Mouse (Mus musculus) testis, adult 2 months (tissue): ENCODE data around the gene BC005537. TPM values are rescaled to one million over a fixed set of nuclear protein-coding genes. Genes with fewer than 3 reads are reported as not detected.

Experiments used
- H3K27ac ChIP-seq: fragments of 200-500 bp; 2 replicates; pipeline ENCODE4 v1.5.1; 2012; ENCODE audit warnings: low read depth, low read length; ENCODE audit not compliant: control insufficient read depth, insufficient read depth
- H3K27me3 ChIP-seq: fragments of 200-500 bp; 2 replicates; pipeline ENCODE4 v1.6.1; 2012; ENCODE audit warnings: mild to moderate bottlenecking, low read length, moderate library complexity; ENCODE audit not compliant: control insufficient read depth, insufficient read depth
- H3K36me3 ChIP-seq: fragments of 200-500 bp; 2 replicates; pipeline ENCODE4 v1.6.1; 2012; ENCODE audit warnings: mild to moderate bottlenecking, low read length; ENCODE audit not compliant: control insufficient read depth, insufficient read depth
- H3K4me1 ChIP-seq: fragments of 200-500 bp; 2 replicates; pipeline ENCODE4 v1.6.1; 2012; ENCODE audit warnings: low read length; ENCODE audit not compliant: control insufficient read depth, insufficient read depth
- H3K4me3 ChIP-seq: fragments of 200-500 bp; 2 replicates; pipeline ENCODE4 v1.5.1; 2012; ENCODE audit warnings: low read depth, mild to moderate bottlenecking, low read length, moderate library complexity, mixed read lengths; ENCODE audit not compliant: control insufficient read depth
- CTCF ChIP-seq: fragments of 200-500 bp; IDR thresholded peaks from 2 replicates; pipeline ENCODE4 v1.5.1; 2012; ENCODE audit warnings: low read depth, mild to moderate bottlenecking, inconsistent platforms, low read length, moderate library complexity; ENCODE audit not compliant: control insufficient read depth, insufficient read depth, insufficient replicate concordance
- POLR2A ChIP-seq: fragments of 200-500 bp; IDR thresholded peaks from 2 replicates; pipeline ENCODE4 v1.6.1; 2012; ENCODE audit warnings: low read depth, mild to moderate bottlenecking, inconsistent platforms, low read length, moderate library complexity; ENCODE audit not compliant: control insufficient read depth
- polyA plus RNA-seq: library from polyadenylated mRNA; depleted of rRNA; stranded (reverse); fragments of >200 nt; gene quantifications from 2 replicates; pipeline ENCODE4 v1.2.3, GENCODE M21; 2012

Gene BC005537
- polyA plus RNA-seq, 1 experiment, result 60.0 TPM

DNA sequence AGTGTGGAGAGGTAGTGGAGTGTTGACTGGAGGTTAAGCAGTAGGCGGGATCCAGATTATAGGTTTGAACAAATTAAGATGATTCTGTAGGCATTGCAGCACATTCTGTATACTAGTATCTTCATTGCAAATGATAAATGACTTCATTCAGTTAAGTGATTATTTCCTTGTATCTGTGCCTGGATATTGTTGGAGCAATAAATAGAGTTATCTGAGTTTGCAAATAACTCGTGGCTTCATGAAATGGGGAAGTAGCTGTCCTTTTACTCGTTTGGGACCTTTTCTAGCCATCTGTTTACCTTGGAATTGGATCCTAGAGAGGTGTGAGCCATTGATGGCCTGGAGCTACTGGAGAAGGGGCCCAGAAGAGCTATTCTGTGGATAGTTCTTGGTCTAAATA, 38.4 kb downstream of the BC005537 start:
- Histone ChIP-seq H3K27ac (no peak overlapping the region), H3K4me3 (no peak overlapping the region), H3K36me3 (no peaks in the 10 kb centered on the region)

DNA sequence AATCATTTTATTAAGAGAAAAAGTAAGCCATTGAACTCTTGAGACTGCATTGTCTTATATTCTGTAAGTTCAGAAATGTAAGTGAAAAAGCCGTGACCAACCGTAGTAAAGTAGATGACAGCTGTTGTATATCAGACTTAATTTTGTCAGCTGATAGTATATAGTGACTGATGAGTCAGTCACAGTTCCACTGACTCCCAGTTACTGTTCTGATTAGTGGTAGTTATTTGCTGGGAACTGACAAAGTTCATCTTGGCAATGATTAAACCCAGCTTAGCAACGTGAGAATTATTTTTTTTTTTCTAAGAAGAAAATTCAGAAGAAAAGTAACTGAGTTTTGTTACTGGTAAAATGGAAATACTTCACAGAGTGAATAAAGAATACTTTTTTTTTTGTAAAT, 40.2 kb downstream of the BC005537 start:
- Histone ChIP-seq H3K4me3 (no peak overlapping the region), H3K4me1 (peaks cover 15% of the 10 kb centered on the region), H3K27me3 (no peaks in the 10 kb centered on the region), H3K36me3 (no peaks in the 10 kb centered on the region), H3K27ac (no peak overlapping the region)
- no peak for TF ChIP-seq POLR2A
- TF ChIP-seq CTCF, result no peak

More for the DNA sequence above, 38.4 kb downstream of the BC005537 start:
- Histone ChIP-seq H3K4me1 (peaks cover 3% of the 10 kb centered on the region), H3K27me3 (no peaks in the 10 kb centered on the region)
- TF ChIP-seq CTCF (no peak), POLR2A (no peak)

DNA sequence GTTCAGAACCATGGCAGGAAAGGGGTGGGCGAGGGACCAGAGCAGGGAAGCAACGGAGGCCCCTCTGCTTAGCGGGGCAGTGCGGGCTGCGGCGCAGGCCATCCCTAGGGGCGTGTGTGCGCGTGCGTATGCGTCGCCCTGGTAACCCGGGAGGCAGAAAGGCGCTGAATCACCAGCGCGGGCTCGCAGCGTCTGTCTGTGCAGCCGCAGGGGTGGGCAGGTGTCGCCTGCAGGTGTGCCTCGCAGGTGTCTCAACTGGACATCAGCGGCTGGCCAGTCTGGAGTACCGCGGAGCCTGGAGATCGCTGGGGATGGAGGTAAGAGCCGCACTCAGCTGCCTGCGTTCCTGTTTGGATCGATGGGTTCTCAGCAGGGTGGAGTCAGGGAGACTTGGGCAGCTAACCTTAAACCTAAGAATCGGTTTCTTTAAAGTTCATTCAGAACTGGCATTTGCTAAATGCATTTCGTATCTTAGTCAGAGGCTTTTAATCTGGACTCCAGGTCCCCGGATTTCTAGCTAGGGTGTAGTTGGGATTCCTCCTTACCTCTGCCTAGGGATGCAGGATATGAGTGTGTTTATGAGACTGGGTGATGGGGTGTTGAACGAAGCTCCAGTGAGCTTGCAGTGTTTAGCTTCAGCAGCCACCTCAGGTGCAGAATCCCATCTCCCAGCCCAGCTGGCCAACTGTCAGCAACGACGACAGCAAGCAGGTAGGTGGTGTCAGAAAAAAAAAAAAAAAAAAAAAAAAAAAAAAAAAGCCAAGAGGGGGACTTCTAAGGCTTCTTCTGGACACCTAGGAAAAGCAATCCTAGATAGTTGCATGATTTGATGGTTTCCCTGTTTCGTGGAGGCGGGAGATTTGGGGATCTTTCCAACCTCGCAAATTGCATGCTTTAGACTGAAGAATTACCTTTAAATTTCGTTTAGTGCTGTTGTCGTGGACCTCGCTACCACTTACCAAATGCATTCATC, 43.8 kb downstream of the BC005537 start, which contains the start of gene D130043K22Rik:
D130043K22Rik (plus strand) TSS at position 153 of the 973 bp plus-strand sequence.
- Histone ChIP-seq H3K4me3 (peak within 1 kb of the TSS; percentile 93), H3K4me1 (peaks cover 16% of the 10 kb centered on the region), H3K27ac (no peak within 1 kb of the TSS), H3K36me3 (no peaks in the 10 kb centered on the region), H3K27me3 (no peaks in the 10 kb centered on the region)
- TF ChIP-seq CTCF, result no peak
- no peak for TF ChIP-seq POLR2A

DNA sequence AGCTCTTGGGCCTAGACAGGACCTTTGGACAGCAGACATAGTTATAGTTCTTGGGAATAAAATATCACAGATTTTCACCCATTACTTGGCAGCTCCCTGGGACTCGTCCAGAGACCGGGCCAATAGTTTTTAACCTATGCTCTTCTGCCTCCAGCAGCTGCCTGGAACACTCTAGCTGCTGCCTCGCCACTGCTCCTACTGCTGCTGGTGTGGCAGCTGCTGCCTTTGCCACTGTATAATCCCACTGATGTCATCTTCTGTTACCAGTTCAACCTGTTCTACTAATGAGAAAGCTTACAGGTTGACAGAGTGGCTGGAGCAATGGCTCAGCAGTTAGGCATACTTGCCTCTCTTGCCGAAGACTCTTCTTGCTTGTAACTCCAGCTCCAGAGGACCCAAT, 47.9 kb downstream of the BC005537 start:
- H3K27me3 ChIP-seq, result no peaks in the 10 kb centered on the region
- H3K4me3 ChIP-seq, result no peak overlapping the region
- no peak overlapping the region for H3K27ac ChIP-seq
- peaks cover 16% of the 10 kb centered on the region for H3K4me1 ChIP-seq
- TF ChIP-seq CTCF, result no peak
- no peak for TF ChIP-seq POLR2A
- H3K36me3 ChIP-seq, result no peaks in the 10 kb centered on the region

DNA sequence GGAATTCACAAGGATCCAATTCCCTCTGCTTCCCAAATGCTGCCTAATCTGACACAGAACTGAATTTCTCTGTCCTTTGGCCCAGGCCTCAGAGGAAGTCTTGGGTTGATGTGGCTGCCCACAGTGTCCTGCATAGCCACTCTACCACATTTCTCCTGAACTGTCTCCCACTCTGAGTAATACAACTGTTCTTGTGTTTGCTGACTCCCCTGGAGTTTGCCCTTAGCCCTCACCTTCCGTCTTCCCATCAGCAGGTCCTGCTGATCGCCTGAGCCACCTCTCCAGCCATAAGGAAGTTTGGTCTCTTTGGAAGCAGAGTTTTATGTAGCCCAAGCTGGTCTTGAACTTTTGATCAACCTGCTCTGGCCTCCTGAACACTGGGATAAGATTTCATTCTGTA, 50.5 kb downstream of the BC005537 start:
- H3K27ac ChIP-seq, result no peak overlapping the region
- peaks cover 3% of the 10 kb centered on the region; the same call in 1 of the 2 replicates for H3K4me1 ChIP-seq
- no peak overlapping the region for H3K4me3 ChIP-seq
- H3K36me3 ChIP-seq, result no peaks in the 10 kb centered on the region
- H3K27me3 ChIP-seq, result no peaks in the 10 kb centered on the region
- no peak for TF ChIP-seq POLR2A
- TF ChIP-seq CTCF, result no peak

DNA sequence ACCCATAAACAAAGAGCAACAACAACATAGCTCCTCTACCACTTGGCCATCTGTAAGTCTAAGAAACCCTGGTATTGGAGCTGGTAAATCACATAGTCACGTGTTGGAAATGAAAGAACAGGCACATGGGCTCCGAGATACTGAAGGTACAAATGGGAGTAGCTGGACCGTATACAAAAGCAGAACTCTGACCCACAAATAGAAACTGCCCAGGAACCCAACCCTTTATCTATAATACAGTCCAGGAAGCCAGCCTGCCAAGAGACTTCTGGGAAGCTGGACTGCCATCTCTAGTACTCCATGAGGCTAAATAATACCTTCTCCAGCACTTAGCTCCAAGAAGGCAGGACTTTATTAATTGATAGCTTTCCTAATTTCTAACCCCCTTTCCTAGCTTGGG, 51.1 kb downstream of the BC005537 start:
- Histone ChIP-seq H3K27ac (no peak overlapping the region), H3K27me3 (no peaks in the 10 kb centered on the region), H3K36me3 (no peaks in the 10 kb centered on the region), H3K4me3 (no peak overlapping the region), H3K4me1 (peaks cover 4% of the 10 kb centered on the region; the same call in 1 of the 2 replicates)
- TF ChIP-seq POLR2A, result no peak
- no peak for TF ChIP-seq CTCF

DNA sequence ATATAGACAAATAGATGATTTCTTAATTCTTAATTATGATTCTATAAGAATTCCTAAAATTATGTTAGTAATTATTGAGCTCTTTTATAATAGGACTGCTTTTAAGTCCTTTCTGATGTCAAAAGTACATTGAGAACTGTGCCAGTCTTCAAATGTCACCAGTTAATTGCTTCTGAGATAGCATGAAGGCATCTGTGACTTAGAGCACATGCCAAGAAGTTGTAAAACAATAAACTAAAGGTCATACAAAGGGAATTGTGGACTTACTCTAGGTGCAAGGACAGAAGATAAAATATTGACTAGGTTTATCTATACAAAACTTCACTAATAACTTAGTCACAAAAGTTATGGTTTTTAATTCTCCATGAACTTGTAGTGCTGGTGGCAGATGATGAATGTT, 57.7 kb downstream of the BC005537 start:
- TF ChIP-seq CTCF (no peak), POLR2A (no peak)
- H3K27ac ChIP-seq, result no peak overlapping the region
- peaks cover 4% of the 10 kb centered on the region; the same call in 1 of the 2 replicates for H3K4me1 ChIP-seq
- no peak overlapping the region for H3K4me3 ChIP-seq
- no peaks in the 10 kb centered on the region for H3K27me3 ChIP-seq
- H3K36me3 ChIP-seq, result no peaks in the 10 kb centered on the region
